Comparison of ENCODE assay signal across 25 mouse cellular contexts in genomic region chr1:60880116-60880867, GRCm38 (mm10). TPM values are rescaled to one million over a fixed set of nuclear protein-coding genes. Genes with fewer than 3 reads are reported as not detected.
DNase-seq lines count a peak whose midpoint lies in the region; ATAC-seq and TF ChIP-seq lines count a peak whose summit lies in the region.
"Had no signal": no experiment of that assay in that cellular context is flagged by ENCODE, and none has a peak within 500 bp of the region (broad histone marks: within the 10 kb centered on the region; RNA-seq: fewer than 3 reads in every experiment).

No protein-coding gene starts in this region.

- H3K36me3 ChIP-seq in liver, embryonic 14.5 days (replicated peaks; ENCODE audit: control insufficient read depth, insufficient read depth, low read depth): no peaks in the 10 kb centered on the region
- no peaks in the 10 kb centered on the region for H3K36me3 ChIP-seq in liver, embryonic 12.5 days
- no peaks in the 10 kb centered on the region for H3K36me3 ChIP-seq in forebrain, embryonic 16.5 days (ENCODE audit: control insufficient read depth, insufficient read depth)
- H3K36me3 ChIP-seq in lung, postnatal 0 days (ENCODE audit: insufficient read depth, low read length): no peaks in the 10 kb centered on the region
- H3K36me3 ChIP-seq: embryonic facial prominence, embryonic 13.5 days; hindbrain, embryonic 12.5 days; intestine, embryonic 15.5 days; limb, embryonic 10.5 days had no signal

- peak; percentile 57 for DNase-seq in CD4-positive, CD25-positive, alpha-beta regulatory T cell, adult 2 months (ENCODE audit: low read depth, low spot score)
- no peak for DNase-seq in liver, embryonic 14.5 days (ENCODE audit: low read depth in 3 of 3, low spot score in 3 of 3)
- DNase-seq in thymus, postnatal 4 days: peak; percentile 48
- DNase-seq in lung, postnatal 0 days (ENCODE audit: low spot score): no peak
- DNase-seq: cerebellum, adult 9-10 months; gastrocnemius, postnatal 36 days; heart, postnatal 14 days; kidney, adult 9 months; kidney, postnatal 25 days; layer of hippocampus, adult 9-11 months; lung, adult 2 months; lung, postnatal 36 days; right cerebral cortex, postnatal 14 days; spleen, adult 18-20 months had no signal

- peak; percentile 61 for TF ChIP-seq EP300 in liver, embryonic 14.5 days (IDR thresholded peaks at IDR 0.05; ENCODE audit: low read depth)
- no peak for TF ChIP-seq EP300 in lung, postnatal 0 days (IDR thresholded peaks at IDR 0.05)

- no peak overlapping the region for H3K27ac ChIP-seq in liver, embryonic 14.5 days
- no peak overlapping the region for H3K27ac ChIP-seq in liver, embryonic 12.5 days
- H3K27ac ChIP-seq in forebrain, embryonic 16.5 days (ENCODE audit: low read length): peak overlapping the region; percentile 67
- H3K27ac ChIP-seq in lung, postnatal 0 days (ENCODE audit: low read length): no peak overlapping the region
- H3K27ac ChIP-seq: embryonic facial prominence, embryonic 13.5 days; hindbrain, embryonic 12.5 days; intestine, embryonic 15.5 days; limb, embryonic 10.5 days had no signal

- ATAC-seq in CD4-positive, CD25-positive, alpha-beta regulatory T cell, adult 4 months: no peak
- no peak for ATAC-seq in liver, embryonic 14.5 days (ENCODE audit: insufficient read depth)
- ATAC-seq in liver, embryonic 12.5 days: no peak
- peak; percentile 61 for ATAC-seq in forebrain, embryonic 16.5 days
- no peak for ATAC-seq in activated CD4-positive, CD25-positive, alpha-beta regulatory T cell, adult 4 months
- ATAC-seq in lung, postnatal 0 days: no peak
- ATAC-seq: intestine, embryonic 15.5 days had no signal

- peaks cover 0 to 3% of the 10 kb centered on the region in 2 experiments; a peak in 2 of 4 replicates for H3K4me1 ChIP-seq in liver, embryonic 14.5 days (replicated peaks; ENCODE audit: control insufficient read depth in 2 of 2, insufficient read depth in 2 of 2, low read length in 1 of 2)
- 0 out of 2 replicates have a peak, but pooled peaks cover 4% of the 10 kb centered on the region for H3K4me1 ChIP-seq in liver, embryonic 12.5 days
- 0 out of 2 replicates have a peak, but pooled peaks cover 3% of the 10 kb centered on the region for H3K4me1 ChIP-seq in forebrain, embryonic 16.5 days (replicated peaks; ENCODE audit: control insufficient read depth, insufficient read depth, low read length)
- no peaks in the 10 kb centered on the region for H3K4me1 ChIP-seq in lung, postnatal 0 days (ENCODE audit: insufficient read depth, low read depth, low read length)
- H3K4me1 ChIP-seq: embryonic facial prominence, embryonic 13.5 days; hindbrain, embryonic 12.5 days; intestine, embryonic 15.5 days had no signal

- no peak for TF ChIP-seq CTCF in liver, embryonic 14.5 days (IDR thresholded peaks at IDR 0.05; ENCODE audit: low read depth)
- TF ChIP-seq CTCF in lung, postnatal 0 days (IDR thresholded peaks at IDR 0.05): no peak

- no peak overlapping the region for H3K9ac ChIP-seq in liver, embryonic 14.5 days (replicated peaks)
- H3K9ac ChIP-seq in liver, embryonic 12.5 days: no peak overlapping the region
- no peak overlapping the region for H3K9ac ChIP-seq in forebrain, embryonic 16.5 days (replicated peaks; ENCODE audit: low read depth, low read length)
- no peak overlapping the region for H3K9ac ChIP-seq in lung, postnatal 0 days (replicated peaks; ENCODE audit: low read depth)
- H3K9ac ChIP-seq: embryonic facial prominence, embryonic 13.5 days; hindbrain, embryonic 12.5 days; intestine, embryonic 15.5 days had no signal

- H3K4me3 ChIP-seq in liver, embryonic 14.5 days (ENCODE audit: insufficient read depth in 1 of 2, low read depth in 2 of 2, low read length in 2 of 2): no peak overlapping the region
- no peak overlapping the region for H3K4me3 ChIP-seq in liver, embryonic 12.5 days
- no peak overlapping the region for H3K4me3 ChIP-seq in forebrain, embryonic 16.5 days (replicated peaks; ENCODE audit: low read length)
- no peak overlapping the region for H3K4me3 ChIP-seq in lung, postnatal 0 days (ENCODE audit: low read depth, low read length)
- H3K4me3 ChIP-seq: embryonic facial prominence, embryonic 13.5 days; hindbrain, embryonic 12.5 days; intestine, embryonic 15.5 days; limb, embryonic 10.5 days had no signal

- WGBS in liver, embryonic 14.5 days (ENCODE audit: insufficient replicate concordance): 48% methylated on average over 10 of the region's 10 CpGs
- 58% methylated on average over 10 of the region's 10 CpGs for WGBS in liver, embryonic 12.5 days (ENCODE audit: insufficient replicate concordance)
- WGBS in forebrain, embryonic 16.5 days: 60% methylated on average over 10 of the region's 10 CpGs
- WGBS in lung, postnatal 0 days: 70% methylated on average over 10 of the region's 10 CpGs

- H3K4me2 ChIP-seq in liver, embryonic 14.5 days (ENCODE audit: low read depth): no peak overlapping the region
- H3K4me2 ChIP-seq in liver, embryonic 12.5 days: no peak overlapping the region
- no peak overlapping the region for H3K4me2 ChIP-seq in forebrain, embryonic 16.5 days (ENCODE audit: low read length)
- H3K4me2 ChIP-seq in lung, postnatal 0 days (replicated peaks; ENCODE audit: low read depth, low read length): no peak overlapping the region
- H3K4me2 ChIP-seq: embryonic facial prominence, embryonic 13.5 days; hindbrain, embryonic 12.5 days; intestine, embryonic 15.5 days had no signal

- H3K9me3 ChIP-seq in liver, embryonic 14.5 days (ENCODE audit: control insufficient read depth, low read length): no peaks in the 10 kb centered on the region
- no peaks in the 10 kb centered on the region for H3K9me3 ChIP-seq in liver, embryonic 12.5 days (replicated peaks)
- H3K9me3 ChIP-seq in forebrain, embryonic 16.5 days (ENCODE audit: control insufficient read depth, low read length): no peaks in the 10 kb centered on the region
- no peaks in the 10 kb centered on the region for H3K9me3 ChIP-seq in lung, postnatal 0 days (ENCODE audit: low read length)
- H3K9me3 ChIP-seq: embryonic facial prominence, embryonic 13.5 days; hindbrain, embryonic 12.5 days; intestine, embryonic 15.5 days; limb, embryonic 10.5 days had no signal

- H3K27me3 ChIP-seq in liver, embryonic 14.5 days (ENCODE audit: control insufficient read depth, insufficient read depth, low read length): no peaks in the 10 kb centered on the region
- H3K27me3 ChIP-seq in liver, embryonic 12.5 days (replicated peaks): no peaks in the 10 kb centered on the region
- no peaks in the 10 kb centered on the region for H3K27me3 ChIP-seq in forebrain, embryonic 16.5 days (replicated peaks; ENCODE audit: control insufficient read depth, insufficient read depth, low read length)
- no peaks in the 10 kb centered on the region for H3K27me3 ChIP-seq in lung, postnatal 0 days (replicated peaks; ENCODE audit: insufficient read depth, low read length)
- H3K27me3 ChIP-seq: CH12.LX; embryonic facial prominence, embryonic 13.5 days; hindbrain, embryonic 12.5 days; intestine, embryonic 15.5 days had no signal

RNA-seq across cellular contexts. Expression of gene Ctla4, which starts 6.5 kb away (rescaled TPM):
- 100 to 1,000 TPM; 274 to 291 TPM for polyA plus RNA-seq in CD4-positive, CD25-positive, alpha-beta regulatory T cell, adult 4 months (2017; shearing (Covaris generic))
- polyA plus RNA-seq in liver, embryonic 14.5 days (2012; rRNA removed): not detected in 2 replicates
- not detected in 2 replicates for polyA plus RNA-seq in liver, embryonic 14.5 days (2014; fragmentation: Nextera tagmentation; extraction: Ambion mirVana)
- polyA plus RNA-seq in liver, embryonic 12.5 days (2016; fragmentation: Nextera tagmentation; extraction: Ambion mirVana): not detected in 2 replicates
- not detected in 2 replicates for polyA plus RNA-seq in forebrain, embryonic 16.5 days (2015; fragmentation: Nextera tagmentation; extraction: Ambion mirVana)
- 100 to 1,000 TPM; 242 to 284 TPM for polyA plus RNA-seq in activated CD4-positive, CD25-positive, alpha-beta regulatory T cell, adult 4 months (2017; shearing (Covaris generic))
- not detected in 2 replicates for polyA plus RNA-seq in lung, postnatal 0 days (2015; fragmentation: Nextera tagmentation; extraction: Ambion mirVana)
- polyA plus RNA-seq: embryonic facial prominence, embryonic 13.5 days; hindbrain, embryonic 12.5 days; intestine, embryonic 15.5 days; limb, embryonic 10.5 days; liver, adult 2 months; neural tube, embryonic 14.5 days had no signal

Comparison
In these comparisons a context has a peak if more than half of its experiments do, and no peak if none do; other contexts are left out.
1. DNase-seq: peak in CD4-positive, CD25-positive, alpha-beta regulatory T cell, adult 2 months (single experiment) and thymus, postnatal 4 days (single experiment); none in liver, embryonic 14.5 days (0 of 3) and lung, postnatal 0 days (single experiment).
2. RNA of gene Ctla4, which starts 6.5 kb away (polyA plus RNA-seq): 274 to 291 TPM in CD4-positive, CD25-positive, alpha-beta regulatory T cell, adult 4 months and 242 to 284 TPM in activated CD4-positive, CD25-positive, alpha-beta regulatory T cell, adult 4 months; not detected in lung, postnatal 0 days, not detected in liver, embryonic 14.5 days, not detected in liver, embryonic 12.5 days and not detected in forebrain, embryonic 16.5 days; every median in the first group is over 100 times any median in the second.